Mouse (Mus musculus) lung, embryonic 14.5 days (tissue): ENCODE data around the gene Rbfox2. TPM values are rescaled to one million over a fixed set of nuclear protein-coding genes. Genes with fewer than 3 reads are reported as not detected.

ENCODE experiments used
- ATAC-seq: fragments of 200-750 bp; cut with Nextera tagmentation; 2 replicates; pipeline ENCODE4 v1.8.0; 2017; ENCODE audit warnings: mild to moderate bottlenecking, moderate TSS enrichment, moderate library complexity; ENCODE audit not compliant: insufficient read depth
- DNase-seq: peaks from one replicate; pipeline ENCODE4 v3.0.0-alpha.2; 2015
- H3K27ac ChIP-seq: fragments of 300-500 bp; sonication (generic); 2 replicates; pipeline ENCODE4 v1.5.1; 2014; ENCODE audit warnings: low read depth, mild to moderate bottlenecking, moderate library complexity
- H3K27me3 ChIP-seq: fragments of 300-500 bp; sonication (generic); 2 replicates; pipeline ENCODE4 v1.6.1; 2014; ENCODE audit warnings: low read length, control low read depth; ENCODE audit not compliant: insufficient read depth
- H3K36me3 ChIP-seq: fragments of 300-500 bp; sonication (generic); 2 replicates; pipeline ENCODE4 v1.6.1; 2014; ENCODE audit warnings: control low read depth; ENCODE audit not compliant: insufficient read depth
- H3K4me1 ChIP-seq: fragments of 300-500 bp; sonication (generic); 2 replicates; pipeline ENCODE4 v1.6.1; 2014; ENCODE audit warnings: antibody characterized with exemption, control low read depth; ENCODE audit not compliant: insufficient read depth
- H3K4me2 ChIP-seq: fragments of 300-500 bp; sonication (generic); 2 replicates; pipeline ENCODE4 v1.6.1; 2014; ENCODE audit warnings: mild to moderate bottlenecking
- H3K4me3 ChIP-seq: fragments of 300-500 bp; sonication (generic); 2 replicates; pipeline ENCODE4 v1.5.1; 2014; ENCODE audit warnings: low read depth, low read length
- H3K9ac ChIP-seq: fragments of 300-500 bp; sonication (generic); 2 replicates; pipeline ENCODE4 v1.6.1; 2014
- H3K9me3 ChIP-seq: fragments of 300-500 bp; sonication (generic); 2 replicates; pipeline ENCODE4 v1.6.1; 2016; ENCODE audit warnings: low read depth, low read length, control low read depth
- CTCF ChIP-seq: IDR thresholded peaks from 2 replicates; pipeline ENCODE4 v1.5.1; 2016; ENCODE audit warnings: antibody characterized with exemption, low read depth
- WGBS: fragments of 180-500 bp; shearing (Covaris S2); extraction: QIAGEN DNeasy Blood & Tissue Kit; methylation state at CpG from one replicate; pipeline ENCODE4 v1.1.7; 2014; 5-methylcytosine and 5-hydroxymethylcytosine counted together
- polyA plus RNA-seq: library from polyadenylated mRNA; unstranded; fragments of >200 nt; fragmentation: Nextera tagmentation; extraction: Ambion mirVana; gene quantifications from 2 replicates; pipeline ENCODE4 v1.2.1, GENCODE M21; 2014

Gene Rbfox2
- polyA plus RNA-seq, 1 experiment from 2014 or later = 55.8 TPM

DNA sequence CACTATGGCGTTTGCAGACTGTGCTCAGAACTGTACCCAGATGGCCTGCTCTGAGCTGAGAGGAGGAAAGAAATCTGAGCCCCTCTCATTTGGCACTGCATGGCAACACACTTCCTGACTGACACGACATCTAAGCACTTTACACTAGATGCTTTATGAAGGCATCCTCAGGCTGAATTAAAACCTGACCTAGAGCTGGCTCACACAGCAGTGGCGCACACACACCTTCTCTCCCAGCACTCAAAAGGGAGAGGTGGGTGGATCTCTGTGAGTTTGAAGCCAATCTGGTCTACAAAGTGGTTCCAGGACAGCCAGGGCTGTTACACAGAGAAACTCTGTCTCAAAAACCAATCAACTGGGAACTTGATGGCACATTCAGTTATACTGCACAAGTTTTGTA lies 207.0 kb downstream of the Rbfox2 start:
- H3K9ac ChIP-seq = no peak overlapping the region
- ATAC-seq = no peak
- no peak for DNase-seq
- no peak for TF ChIP-seq CTCF
- no peak overlapping the region for H3K4me3 ChIP-seq
- no peaks in the 10 kb centered on the region for H3K4me1 ChIP-seq
- 57% methylated on average over 3 of the region's 3 CpGs for WGBS
- H3K9me3 ChIP-seq = no peaks in the 10 kb centered on the region
- H3K4me2 ChIP-seq = no peak overlapping the region
- no peak overlapping the region for H3K27ac ChIP-seq
- H3K36me3 ChIP-seq = peaks cover 71% of the 10 kb centered on the region
- no peaks in the 10 kb centered on the region for H3K27me3 ChIP-seq

GRCm38 (mm10) chr15:77097358-77097757 lies 209.4 kb downstream of the Rbfox2 start:
- 92% methylated on average over 6 of the region's 6 CpGs for WGBS
- no peak for ATAC-seq
- no peaks in the 10 kb centered on the region for H3K4me1 ChIP-seq
- no peak overlapping the region for H3K4me2 ChIP-seq
- no peak for DNase-seq
- H3K9me3 ChIP-seq = no peaks in the 10 kb centered on the region
- TF ChIP-seq CTCF = no peak
- no peaks in the 10 kb centered on the region for H3K27me3 ChIP-seq
- H3K4me3 ChIP-seq = no peak overlapping the region
- H3K36me3 ChIP-seq = peaks cover 78% of the 10 kb centered on the region
- H3K9ac ChIP-seq = no peak overlapping the region
- no peak overlapping the region for H3K27ac ChIP-seq

DNA sequence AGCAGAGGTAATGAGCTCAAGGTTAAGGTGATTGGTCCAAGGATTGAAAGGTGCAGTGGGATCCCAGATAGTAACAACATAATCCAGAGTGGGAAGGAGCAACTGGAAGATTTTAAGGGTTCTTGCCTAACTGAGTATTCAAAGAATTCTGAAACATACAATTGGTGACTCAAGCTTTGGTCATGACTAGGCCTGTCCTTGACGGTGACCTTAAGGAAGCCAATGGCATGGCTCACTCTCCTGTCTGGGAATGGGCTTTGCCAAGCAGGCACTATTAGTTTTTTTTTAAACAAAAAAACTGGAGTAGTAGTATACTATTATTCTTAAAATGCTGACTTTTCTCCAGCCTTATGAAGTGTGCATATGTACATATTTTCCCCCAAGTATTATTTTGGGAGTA lies 211.6 kb downstream of the Rbfox2 start:
- no peak overlapping the region for H3K4me2 ChIP-seq
- H3K27me3 ChIP-seq = no peaks in the 10 kb centered on the region
- no peaks in the 10 kb centered on the region for H3K9me3 ChIP-seq
- H3K27ac ChIP-seq = no peak overlapping the region
- no peak overlapping the region for H3K9ac ChIP-seq
- DNase-seq (no peak), ATAC-seq (no peak)
- H3K4me3 ChIP-seq = no peak overlapping the region
- peaks cover 84% of the 10 kb centered on the region for H3K36me3 ChIP-seq
- no peak for TF ChIP-seq CTCF
- WGBS = 100% methylated on average over 1 of the region's 1 CpGs
- H3K4me1 ChIP-seq = no peaks in the 10 kb centered on the region

DNA sequence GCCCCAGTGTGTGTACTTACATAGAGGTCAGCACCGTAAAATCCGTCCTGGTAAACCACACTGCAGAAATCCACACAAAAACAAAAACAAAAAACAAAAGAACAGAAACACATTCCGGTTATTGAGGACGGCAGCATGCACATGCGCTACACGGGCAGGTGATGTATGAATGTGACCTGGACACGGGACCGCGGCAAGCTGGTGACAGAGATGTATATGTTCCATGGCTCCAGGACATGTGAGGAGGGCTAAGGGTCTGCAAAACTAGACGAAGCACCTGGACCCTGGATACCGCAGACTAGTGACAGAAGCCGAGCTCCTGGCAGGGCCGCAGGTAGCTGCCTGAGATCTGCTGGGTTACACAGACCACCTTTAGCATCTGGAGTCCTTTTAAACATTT lies 212.4 kb downstream of the Rbfox2 start:
- WGBS = 91% methylated on average over 13 of the region's 13 CpGs
- peaks cover 83% of the 10 kb centered on the region for H3K36me3 ChIP-seq

GRCm38 (mm10) chr15:77091394-77091793 lies 215.4 kb downstream of the Rbfox2 start:
- Histone ChIP-seq H3K9me3 (no peaks in the 10 kb centered on the region), H3K36me3 (peaks cover 63% of the 10 kb centered on the region)
- 85% methylated on average over 4 of the region's 4 CpGs for WGBS

More for the DNA sequence above, 212.4 kb downstream of the Rbfox2 start:
- no peak for TF ChIP-seq CTCF
- no peak overlapping the region for H3K27ac ChIP-seq
- H3K27me3 ChIP-seq = no peaks in the 10 kb centered on the region
- no peak for ATAC-seq
- H3K4me1 ChIP-seq = no peaks in the 10 kb centered on the region
- no peak overlapping the region for H3K4me3 ChIP-seq
- no peak for DNase-seq
- H3K9me3 ChIP-seq = no peaks in the 10 kb centered on the region
- H3K4me2 ChIP-seq = no peak overlapping the region
- H3K9ac ChIP-seq = no peak overlapping the region

GRCm38 (mm10) chr15:77090531-77090930 lies 216.3 kb downstream of the Rbfox2 start:
- no peak overlapping the region for H3K4me2 ChIP-seq
- no peak overlapping the region for H3K9ac ChIP-seq
- H3K36me3 ChIP-seq = peaks cover 60% of the 10 kb centered on the region
- no peak overlapping the region for H3K4me3 ChIP-seq
- no peak for TF ChIP-seq CTCF
- ATAC-seq (no peak), DNase-seq (no peak)
- WGBS = 85% methylated on average over 5 of the region's 5 CpGs
- H3K9me3 ChIP-seq = no peaks in the 10 kb centered on the region
- no peaks in the 10 kb centered on the region for H3K4me1 ChIP-seq
- H3K27ac ChIP-seq = no peak overlapping the region
- no peaks in the 10 kb centered on the region for H3K27me3 ChIP-seq

More at GRCm38 (mm10) chr15:77091394-77091793, 215.4 kb downstream of the Rbfox2 start:
- no peak overlapping the region for H3K4me2 ChIP-seq
- H3K9ac ChIP-seq = no peak overlapping the region
- H3K4me1 ChIP-seq = no peaks in the 10 kb centered on the region
- DNase-seq = no peak
- ATAC-seq = no peak
- no peaks in the 10 kb centered on the region for H3K27me3 ChIP-seq
- no peak overlapping the region for H3K4me3 ChIP-seq
- TF ChIP-seq CTCF = no peak
- no peak overlapping the region for H3K27ac ChIP-seq

GRCm38 (mm10) chr15:77089249-77089648 lies 217.6 kb downstream of the Rbfox2 start:
- H3K4me2 ChIP-seq = no peak overlapping the region
- H3K27me3 ChIP-seq = no peaks in the 10 kb centered on the region
- no peak overlapping the region for H3K4me3 ChIP-seq
- H3K9ac ChIP-seq = no peak overlapping the region
- 74% methylated on average over 11 of the region's 11 CpGs for WGBS
- TF ChIP-seq CTCF = no peak
- ATAC-seq = no peak
- no peak for DNase-seq
- H3K36me3 ChIP-seq = peaks cover 61% of the 10 kb centered on the region
- H3K4me1 ChIP-seq = no peaks in the 10 kb centered on the region
- H3K27ac ChIP-seq = no peak overlapping the region
- H3K9me3 ChIP-seq = no peaks in the 10 kb centered on the region

- no peak for TF ChIP-seq CTCF
- H3K27me3 ChIP-seq = no peaks in the 10 kb centered on the region
- 83% methylated on average over 1 of the region's 1 CpGs for WGBS
Measured at GRCm38 (mm10) chr15:77086488-77086887, 220.3 kb downstream of the Rbfox2 start.

More at GRCm38 (mm10) chr15:77086488-77086887, 220.3 kb downstream of the Rbfox2 start:
- no peak overlapping the region for H3K4me2 ChIP-seq
- H3K9ac ChIP-seq = no peak overlapping the region
- peaks cover 63% of the 10 kb centered on the region for H3K36me3 ChIP-seq
- ATAC-seq (no peak), DNase-seq (no peak)
- H3K9me3 ChIP-seq = no peaks in the 10 kb centered on the region
- no peaks in the 10 kb centered on the region for H3K4me1 ChIP-seq
- no peak overlapping the region for H3K4me3 ChIP-seq
- no peak overlapping the region for H3K27ac ChIP-seq
